Mouse (Mus musculus) ES-E14 (cell line): ENCODE results near the gene Gm14139.
"Not testable (repeated sequence)": the region's sequence is repeated elsewhere in the genome, so short reads cannot be mapped to it uniquely, and the experiment has no call there.

Experiments
- CHD2 ChIP-seq: IDR thresholded peaks from 2 replicates; pipeline ENCODE4 v1.6.1; 2014; ENCODE audit warnings: mild to moderate bottlenecking, low read depth, low read length, inconsistent platforms
- HCFC1 ChIP-seq: IDR thresholded peaks from 2 replicates; pipeline ENCODE4 v1.6.1; 2012; ENCODE audit warnings: low read length, inconsistent platforms, borderline replicate concordance; ENCODE audit not compliant: insufficient read depth
- MAFK ChIP-seq: IDR thresholded peaks from 2 replicates; pipeline ENCODE4 v1.6.1; 2014; ENCODE audit warnings: mild to moderate bottlenecking, low read depth, low read length, inconsistent platforms; ENCODE audit not compliant: insufficient read depth
- ZC3H11A ChIP-seq: IDR thresholded peaks from 2 replicates; pipeline ENCODE4 v1.6.1; 2012; ENCODE audit warnings: low read depth, mild to moderate bottlenecking, inconsistent platforms, low read length, borderline replicate concordance

GRCm38 (mm10) chr2:150181046-150181445, 509 bp upstream of the Gm14139 start:
- TF ChIP-seq ZC3H11A, MAFK, HCFC1, CHD2: not testable (repeated sequence)
